Mouse (Mus musculus) brain, embryonic 14.5 days (tissue): Measurements from ENCODE around the gene Adh1.

Experiments used
- CTCF ChIP-seq: fragments of 200-500 bp; IDR thresholded peaks from 2 replicates; pipeline ENCODE4 v1.5.1; 2012; ENCODE audit warnings: inconsistent platforms, mild to moderate bottlenecking, moderate library complexity, borderline replicate concordance; ENCODE audit not compliant: insufficient read depth, insufficient read length; ENCODE audit errors: extremely low read depth
- POLR2A ChIP-seq: fragments of 200-500 bp; IDR thresholded peaks from 2 replicates; pipeline ENCODE4 v1.6.1; 2012; ENCODE audit warnings: mild to moderate bottlenecking, inconsistent platforms, borderline replicate concordance; ENCODE audit not compliant: poor library complexity, insufficient read depth, insufficient read length, severe bottlenecking; ENCODE audit errors: extremely low read depth

DNA sequence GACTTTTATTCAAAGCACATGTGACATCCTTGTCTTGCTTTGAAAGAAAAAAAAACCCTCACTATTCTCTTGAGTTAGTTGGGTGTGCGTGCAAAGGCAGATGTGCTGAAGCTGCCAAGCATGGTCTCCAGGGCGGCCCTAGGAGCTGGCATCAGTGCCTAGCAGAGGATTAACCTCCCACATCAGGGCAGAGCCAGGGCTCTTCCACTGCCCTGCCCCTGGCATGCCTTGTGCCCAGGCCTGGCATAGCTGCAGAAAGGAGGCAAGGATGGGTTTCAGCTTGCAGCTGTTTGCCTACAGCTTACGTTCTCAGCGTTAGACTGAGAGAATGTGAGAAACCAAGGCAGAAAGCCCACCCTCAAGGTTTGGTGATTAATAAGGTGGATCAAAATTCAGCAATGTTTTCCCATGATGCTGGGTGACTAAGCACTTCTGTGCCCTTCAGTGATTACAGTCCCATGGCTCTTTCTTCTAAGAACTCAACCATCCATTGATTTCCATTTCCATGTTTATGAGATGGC, 48.3 kb upstream of the Adh1 start:
- TF ChIP-seq POLR2A (no peak), CTCF (no peak)
